Mouse (Mus musculus) embryo, embryonic 10 days (tissue): ENCODE results near the gene Zfp775.
A peak's percentile ranks its signal among the peaks of the same experiment; 100 is the strongest.

Experiments
- DNase-seq: peaks from one replicate; pipeline ENCODE4 v3.0.0-alpha.2; 2015; ENCODE audit warnings: low spot score

Gene Zfp775

GRCm38 (mm10) chr6:48601271-48602079 is at the start of gene Zfp775:
Gene Zfp775, plus strand, starts transcription at chr6:48602063.
- peak; percentile 96 for DNase-seq

- peak; percentile 62 for DNase-seq
These were observed 48.9 kb upstream of the Zfp775 start for GRCm38 (mm10) chr6:48552918-48553317.

- no peak for DNase-seq
These were observed 48.0 kb upstream of the Zfp775 start for GRCm38 (mm10) chr6:48553819-48554218.

GRCm38 (mm10) chr6:48554280-48555103 is 47.4 kb upstream of the Zfp775 start, which contains the start of gene Lrrc61:
Gene Lrrc61, plus strand, starts transcription at chr6:48554796.
- peak; percentile 93 for DNase-seq

GRCm38 (mm10) chr6:48555104-48555890 is 46.6 kb upstream of the Zfp775 start:
- peak; percentile 83 for DNase-seq

GRCm38 (mm10) chr6:48555956-48556355 is 45.9 kb upstream of the Zfp775 start:
- DNase-seq = no peak

GRCm38 (mm10) chr6:48565693-48566310 is 36.1 kb upstream of the Zfp775 start:
- DNase-seq = no peak

GRCm38 (mm10) chr6:48566312-48566711 is 35.6 kb upstream of the Zfp775 start:
- no peak for DNase-seq

GRCm38 (mm10) chr6:48568036-48568984 is 33.6 kb upstream of the Zfp775 start:
- DNase-seq = no peak

GRCm38 (mm10) chr6:48569065-48569807 is 32.6 kb upstream of the Zfp775 start:
- DNase-seq = no peak

GRCm38 (mm10) chr6:48572014-48572413 is 29.8 kb upstream of the Zfp775 start:
- DNase-seq = no peak

GRCm38 (mm10) chr6:48572572-48573061 is 29.2 kb upstream of the Zfp775 start, which contains the start of gene Rarres2:
Gene Rarres2, minus strand, starts transcription at chr6:48572789.
- DNase-seq = no peak

- DNase-seq = peak; percentile 71
These were observed 28.6 kb upstream of the Zfp775 start for GRCm38 (mm10) chr6:48573280-48573679.

GRCm38 (mm10) chr6:48573981-48574380 is 27.9 kb upstream of the Zfp775 start:
- DNase-seq = no peak

GRCm38 (mm10) chr6:48578736-48579135 is 23.1 kb upstream of the Zfp775 start:
- no peak for DNase-seq

- DNase-seq = no peak
These were observed 22.6 kb upstream of the Zfp775 start for GRCm38 (mm10) chr6:48579215-48579648.

- DNase-seq = no peak
These were observed 20.6 kb upstream of the Zfp775 start for GRCm38 (mm10) chr6:48581257-48581656.

- DNase-seq = peak; percentile 87
These were observed 19.8 kb upstream of the Zfp775 start for GRCm38 (mm10) chr6:48582037-48582436.

- no peak for DNase-seq
These were observed 12.6 kb upstream of the Zfp775 start, which contains the start of gene Gm45021 for GRCm38 (mm10) chr6:48589194-48589750. Gene Gm45021, plus strand, starts transcription at chr6:48589610.
